Mouse (Mus musculus): Measurements from ENCODE around the gene Gpank1.
A peak's percentile ranks its signal among the peaks of the same experiment; 100 is the strongest.

Gene Gpank1

GRCm38 (mm10) chr17:35131500-35132173, 10.4 kb downstream of the Gpank1 start, which contains the start of gene Apom:
TSS of gene Apom (minus strand) at chr17:35132050.
- DNase-seq (ENCODE audit: low read depth), result no peak

- no peak for DNase-seq (ENCODE audit: low read depth)
Measured at GRCm38 (mm10) chr17:35132174-35132560, 10.9 kb downstream of the Gpank1 start.

DNA sequence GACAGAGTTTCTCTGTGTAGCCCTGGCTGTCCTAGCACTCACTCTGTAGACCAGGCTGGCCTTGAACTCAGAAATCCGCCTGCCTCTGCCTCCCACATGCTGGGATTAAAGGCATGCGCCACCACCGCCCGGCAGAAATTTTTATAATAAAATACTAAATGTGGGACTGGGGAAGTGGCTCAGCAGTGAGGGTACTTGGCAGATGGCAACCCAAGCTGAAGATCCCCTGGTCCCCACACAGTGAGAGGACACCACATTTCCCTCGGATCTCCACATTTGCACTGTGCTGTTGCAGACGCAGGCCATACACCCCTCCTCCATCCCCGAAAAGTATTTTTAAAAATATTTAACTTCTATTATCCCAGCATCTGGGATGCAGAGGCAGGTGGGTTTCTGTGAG, 12.3 kb downstream of the Gpank1 start:
- DNase-seq (ENCODE audit: low read depth), result no peak

- DNase-seq (ENCODE audit: low read depth), result peak; percentile 98
Measured at GRCm38 (mm10) chr17:35134801-35135590, 13.7 kb downstream of the Gpank1 start, which contains the start of gene Bag6. TSS of gene Bag6 (plus strand) at chr17:35135178.

DNA sequence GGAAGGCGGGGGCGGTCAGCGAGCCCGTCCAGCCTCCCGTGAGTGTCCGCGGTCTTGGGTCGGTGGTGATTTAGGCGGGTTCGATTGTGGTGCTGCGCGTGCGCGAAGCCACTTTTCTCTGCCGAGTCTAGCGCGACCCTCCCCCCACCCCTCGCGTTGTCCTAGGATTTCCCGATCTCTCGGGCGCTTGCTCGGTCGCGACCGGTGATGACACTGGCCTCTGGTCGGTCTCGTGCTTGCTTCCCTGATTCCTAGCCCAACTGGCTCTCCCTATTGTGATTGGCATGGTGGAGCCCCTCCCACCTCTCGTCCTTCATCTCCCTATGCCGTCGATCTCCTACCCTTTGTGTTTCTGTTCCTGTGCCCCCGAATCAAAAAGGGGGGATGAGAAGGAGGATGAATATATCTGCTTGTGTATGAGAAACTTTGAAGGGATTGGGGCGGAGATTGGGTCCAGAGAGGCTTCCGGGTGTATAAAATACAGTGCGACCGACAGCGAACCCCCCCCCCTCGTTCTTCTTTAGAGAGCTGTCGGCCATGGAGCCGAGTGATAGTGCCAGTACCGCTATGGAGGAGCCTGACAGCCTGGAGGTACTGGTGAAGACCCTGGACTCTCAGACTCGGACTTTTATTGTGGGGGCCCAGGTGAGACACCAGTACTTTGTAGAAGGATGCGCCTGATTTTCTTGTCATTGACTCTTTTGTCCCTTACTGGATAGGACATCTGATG, 14.5 kb downstream of the Gpank1 start:
- DNase-seq (ENCODE audit: low read depth), result no peak

DNA sequence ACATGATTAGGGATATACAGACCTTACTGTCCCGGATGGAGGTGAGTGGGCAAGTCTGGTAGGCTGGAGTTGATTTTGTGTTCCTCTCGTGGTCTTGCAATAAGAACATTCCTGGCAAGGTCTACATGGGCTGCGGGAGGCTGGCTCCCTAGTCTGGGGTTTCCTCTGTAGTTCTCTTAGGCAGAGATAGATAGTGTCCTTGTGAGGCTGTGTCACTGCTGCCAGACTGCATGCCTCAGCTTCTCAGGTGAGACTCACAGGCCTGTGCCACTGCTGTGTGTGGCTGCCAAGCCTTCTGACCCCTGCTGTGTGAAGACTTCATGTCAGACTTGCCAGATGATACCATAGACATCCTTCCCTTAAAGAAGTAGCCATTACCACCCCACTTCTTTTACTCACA, 18.0 kb downstream of the Gpank1 start:
- DNase-seq (ENCODE audit: low read depth), result no peak

DNA sequence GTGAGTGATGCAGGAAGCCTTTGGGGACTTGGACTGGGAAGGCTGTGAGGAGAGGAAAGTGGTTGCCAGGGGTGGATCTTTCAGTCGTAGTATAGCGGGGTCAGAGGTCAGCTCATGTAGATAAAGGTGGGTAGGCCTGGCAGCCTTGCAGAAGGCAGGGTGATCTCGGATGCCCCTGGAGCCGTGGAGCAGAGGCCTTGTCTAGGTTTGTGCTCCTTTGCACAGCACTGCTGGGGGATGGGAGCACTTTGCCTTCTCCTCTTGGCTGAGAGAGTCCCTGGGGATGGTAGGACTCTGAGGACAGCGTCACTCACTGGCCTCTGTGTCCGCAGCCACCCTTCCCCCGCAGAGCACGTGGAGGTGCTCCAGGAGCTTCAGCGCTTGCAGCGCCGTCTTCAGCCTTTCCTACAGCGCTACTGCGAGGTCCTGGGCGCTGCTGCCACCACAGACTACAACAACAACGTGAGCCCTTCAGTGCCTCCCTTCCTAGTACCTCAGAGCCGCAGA, 19.3 kb downstream of the Gpank1 start:
- no peak for DNase-seq (ENCODE audit: low read depth)

DNA sequence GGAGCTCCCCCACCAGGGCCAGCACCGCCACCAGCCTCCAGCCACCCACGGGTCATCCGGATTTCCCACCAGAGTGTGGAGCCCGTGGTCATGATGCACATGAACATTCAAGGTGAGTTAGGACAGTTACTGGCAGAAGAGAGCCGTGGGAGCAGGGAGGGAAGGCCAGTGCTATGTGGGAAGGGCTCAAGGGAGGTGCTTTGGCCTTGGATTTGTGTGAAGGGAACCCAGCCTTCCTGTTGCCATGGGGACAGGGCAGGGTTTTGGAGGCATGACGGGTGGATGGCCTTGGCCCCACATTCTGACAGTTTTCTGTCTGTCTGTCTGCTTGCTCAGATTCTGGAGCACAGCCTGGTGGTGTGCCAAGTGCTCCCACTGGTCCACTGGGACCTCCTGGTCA, 20.7 kb downstream of the Gpank1 start:
- DNase-seq (ENCODE audit: low read depth), result no peak

- DNase-seq (ENCODE audit: low read depth), result no peak
Measured at GRCm38 (mm10) chr17:35146139-35146538, 24.9 kb downstream of the Gpank1 start.

GRCm38 (mm10) chr17:35147348-35147747, 26.1 kb downstream of the Gpank1 start:
- peak; percentile 32 for DNase-seq (ENCODE audit: low read depth)

GRCm38 (mm10) chr17:35147922-35148639, 26.8 kb downstream of the Gpank1 start:
- peak; percentile 32 for DNase-seq (ENCODE audit: low read depth)

GRCm38 (mm10) chr17:35152121-35152520, 30.9 kb downstream of the Gpank1 start:
- no peak for DNase-seq (ENCODE audit: low read depth)

DNA sequence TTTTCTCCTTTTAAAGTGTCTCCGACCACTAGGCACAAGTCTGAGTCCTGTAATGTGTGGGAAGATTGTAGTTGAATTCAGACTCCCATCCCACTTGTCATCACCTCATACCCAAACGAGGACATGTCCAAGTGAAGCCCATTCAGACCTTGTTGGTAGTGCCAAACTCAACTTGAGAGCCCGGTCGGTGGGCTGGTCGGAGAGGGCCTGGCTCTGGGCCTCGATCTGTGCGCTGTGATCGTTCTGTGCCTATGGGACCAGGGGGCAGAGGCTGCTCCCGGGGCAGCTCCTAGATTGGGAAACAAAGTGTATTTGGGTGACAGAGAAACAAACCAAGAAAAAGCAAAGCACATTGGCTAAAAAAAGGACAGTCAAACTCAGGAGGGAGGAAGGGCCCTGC, 31.8 kb downstream of the Gpank1 start:
- no peak for DNase-seq (ENCODE audit: low read depth)

- no peak for DNase-seq (ENCODE audit: low read depth)
Measured at GRCm38 (mm10) chr17:35153931-35154330, 32.7 kb downstream of the Gpank1 start.

DNA sequence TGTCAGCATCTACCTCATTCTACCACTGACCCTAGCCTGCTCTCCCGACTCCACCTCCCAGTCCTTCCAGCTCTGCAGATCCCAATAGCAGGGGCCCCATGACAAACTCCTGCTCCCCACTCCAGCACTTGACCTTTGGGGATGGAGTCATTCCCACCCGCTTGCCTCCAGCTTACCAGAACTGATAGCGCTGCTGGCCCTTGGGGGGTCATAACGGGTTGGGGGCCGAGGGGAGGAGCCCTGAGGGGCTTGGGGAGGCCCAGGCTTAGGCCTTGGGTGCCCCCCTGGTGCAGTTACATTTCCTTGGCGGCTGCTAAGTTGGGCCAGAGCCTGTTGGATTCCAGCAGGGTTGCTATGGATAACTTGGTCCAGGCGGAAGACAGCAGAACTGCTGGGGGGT, 33.4 kb downstream of the Gpank1 start:
- no peak for DNase-seq (ENCODE audit: low read depth)

DNA sequence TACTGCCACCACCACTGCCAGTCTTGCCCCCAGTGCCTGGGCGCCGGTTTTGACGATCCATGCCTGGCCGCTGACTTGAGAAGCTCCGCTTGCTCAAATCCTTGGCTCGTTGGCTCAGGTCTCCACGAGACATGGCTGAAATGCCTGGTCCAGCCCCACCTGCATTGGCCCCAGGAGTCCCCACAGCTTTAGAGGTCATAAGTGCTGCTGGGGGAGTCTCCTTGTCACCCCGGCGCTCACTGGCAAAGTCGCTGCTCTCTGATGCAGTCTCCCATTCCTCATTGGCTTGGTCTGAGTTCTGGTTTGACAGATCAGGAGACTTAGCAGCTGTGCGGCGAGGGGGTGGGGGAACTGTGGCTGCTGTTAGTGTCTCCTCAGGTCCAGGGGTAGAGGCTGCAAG, 34.2 kb downstream of the Gpank1 start:
- DNase-seq (ENCODE audit: low read depth), result no peak

- DNase-seq (ENCODE audit: low read depth), result no peak
Measured at GRCm38 (mm10) chr17:35156461-35157200, 35.4 kb downstream of the Gpank1 start.

DNA sequence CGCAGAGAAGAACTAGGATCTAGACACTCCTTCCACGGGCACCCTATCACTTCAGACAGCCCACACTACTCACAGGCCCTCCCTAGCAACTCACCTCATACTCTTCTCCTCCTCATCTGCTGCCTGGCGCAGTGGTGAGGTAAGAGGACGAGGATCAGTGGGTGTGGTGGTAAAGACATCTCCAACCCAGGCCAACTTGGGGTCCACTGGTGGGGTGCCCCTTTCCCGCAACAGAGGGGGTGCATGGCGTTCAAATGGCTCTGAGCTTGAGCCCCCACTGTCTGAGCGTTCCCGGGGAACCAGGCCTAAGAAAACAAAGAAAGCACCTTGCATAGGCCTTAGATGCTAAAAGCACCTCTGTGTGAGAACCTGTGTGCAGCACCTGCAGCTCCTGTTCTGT, 36.0 kb downstream of the Gpank1 start:
- DNase-seq (ENCODE audit: low read depth), result no peak

GRCm38 (mm10) chr17:35157661-35158175, 36.5 kb downstream of the Gpank1 start:
- DNase-seq (ENCODE audit: low read depth), result no peak

GRCm38 (mm10) chr17:35158850-35159593, 37.8 kb downstream of the Gpank1 start:
- no peak for DNase-seq (ENCODE audit: low read depth)
